In genomic region chr9:106464751-106465541, GRCm38 (mm10) we compare ENCODE assay signal across 9 mouse cellular contexts. TPM values are rescaled to one million over a fixed set of nuclear protein-coding genes. Genes with fewer than 3 reads are reported as not detected.
DNase-seq lines count a peak whose midpoint lies in the region; ATAC-seq and TF ChIP-seq lines count a peak whose summit lies in the region.
"Had no signal": no experiment of that assay in that cellular context is flagged by ENCODE, and none has a peak within 500 bp of the region (broad histone marks: within the 10 kb centered on the region; RNA-seq: fewer than 3 reads in every experiment).

No protein-coding gene starts in this region.

- DNase-seq in thymus, adult 2 months, result no peak
- DNase-seq in thymus, postnatal 10 days (ENCODE audit: low spot score in 2 of 2), result no peak
- peak; percentile 84 to 92 for DNase-seq in cerebellum, postnatal 36 days
- DNase-seq in heart, embryonic 10.5 days (ENCODE audit: low spot score), result no peak
- peak; percentile 81 for DNase-seq in neural tube, embryonic 11.5 days (ENCODE audit: low spot score)

- no peak for TF ChIP-seq POLR2A in thymus, adult 2 months (IDR thresholded peaks at IDR 0.05; ENCODE audit: control insufficient read depth, extremely low read depth, insufficient read depth, low read length, poor library complexity)

- no peaks in the 10 kb centered on the region for H3K36me3 ChIP-seq in thymus, adult 2 months (ENCODE audit: control insufficient read depth, insufficient read depth, low read length)
- H3K36me3 ChIP-seq in heart, embryonic 10.5 days, result peaks cover 48% of the 10 kb centered on the region
- peaks cover 40% of the 10 kb centered on the region for H3K36me3 ChIP-seq in kidney, embryonic 15.5 days
- peaks cover 33% of the 10 kb centered on the region for H3K36me3 ChIP-seq in liver, embryonic 12.5 days
- H3K36me3 ChIP-seq in neural tube, embryonic 11.5 days (ENCODE audit: control insufficient read depth, insufficient read depth, low read length), result peaks cover 19% of the 10 kb centered on the region

- no peaks in the 10 kb centered on the region for H3K9me3 ChIP-seq in heart, embryonic 10.5 days
- H3K9me3 ChIP-seq in kidney, embryonic 15.5 days (replicated peaks), result no peaks in the 10 kb centered on the region
- no peaks in the 10 kb centered on the region for H3K9me3 ChIP-seq in liver, embryonic 12.5 days (replicated peaks)
- H3K9me3 ChIP-seq in neural tube, embryonic 11.5 days (ENCODE audit: control insufficient read depth, low read length), result no peaks in the 10 kb centered on the region

- H3K4me2 ChIP-seq in kidney, embryonic 15.5 days, result peak overlapping the region; percentile 98
- H3K4me2 ChIP-seq in liver, embryonic 12.5 days, result peak overlapping the region; percentile 80
- H3K4me2 ChIP-seq in neural tube, embryonic 11.5 days (ENCODE audit: low read depth), result peak overlapping the region; percentile 93

- H3K27me3 ChIP-seq in thymus, adult 2 months (ENCODE audit: control insufficient read depth, insufficient read depth, low read length), result peaks cover 9% of the 10 kb centered on the region; the same call in 1 of the 2 replicates
- peaks cover 38% of the 10 kb centered on the region for H3K27me3 ChIP-seq in heart, embryonic 10.5 days (ENCODE audit: insufficient read depth, poor library complexity, severe bottlenecking)
- H3K27me3 ChIP-seq in kidney, embryonic 15.5 days, result peaks cover 6% of the 10 kb centered on the region; the same call in 1 of the 2 replicates
- H3K27me3 ChIP-seq in liver, embryonic 12.5 days (replicated peaks), result peaks cover 50% of the 10 kb centered on the region
- H3K27me3 ChIP-seq in neural tube, embryonic 11.5 days (ENCODE audit: control insufficient read depth, insufficient read depth, low read length), result peaks cover 2% of the 10 kb centered on the region; the same call in 1 of the 2 replicates

- no peak for TF ChIP-seq CTCF in thymus, adult 2 months (IDR thresholded peaks at IDR 0.05; ENCODE audit: borderline replicate concordance, control insufficient read depth, extremely low read depth, insufficient read depth, low read length, poor library complexity)

- WGBS in thymus, adult 2 months, result 2% methylated on average over 98 of the region's 99 CpGs
- WGBS in heart, embryonic 10.5 days, result 2% methylated on average over 99 of the region's 99 CpGs
- 2% methylated on average over 99 of the region's 99 CpGs for WGBS in kidney, embryonic 15.5 days
- 5% methylated on average over 99 of the region's 99 CpGs for WGBS in liver, embryonic 12.5 days (ENCODE audit: insufficient replicate concordance)
- WGBS in neural tube, embryonic 11.5 days, result 1% methylated on average over 98 of the region's 99 CpGs

- ATAC-seq in kidney, embryonic 15.5 days (replicated peaks; ENCODE audit: low FRiP score), result peak; percentile 78
- peak; percentile 46; the same call in 1 of the 2 replicates for ATAC-seq in liver, embryonic 12.5 days
- peak; percentile 54 for ATAC-seq in neural tube, embryonic 11.5 days (ENCODE audit: insufficient read depth, low FRiP score, low TSS enrichment)
- no peak for ATAC-seq in megakaryocyte-erythroid progenitor cell, adult 5-6 weeks (replicated peaks; ENCODE audit: low FRiP score, low TSS enrichment, poor library complexity, severe bottlenecking)

- H3K4me1 ChIP-seq in thymus, adult 2 months (replicated peaks; ENCODE audit: control insufficient read depth, insufficient read depth, low read length), result peaks cover 14% of the 10 kb centered on the region
- peaks cover 40% of the 10 kb centered on the region for H3K4me1 ChIP-seq in heart, embryonic 10.5 days
- H3K4me1 ChIP-seq in kidney, embryonic 15.5 days, result peaks cover 45% of the 10 kb centered on the region
- H3K4me1 ChIP-seq in liver, embryonic 12.5 days, result peaks cover 15% of the 10 kb centered on the region
- peaks cover 23% of the 10 kb centered on the region for H3K4me1 ChIP-seq in neural tube, embryonic 11.5 days (ENCODE audit: control insufficient read depth, insufficient read depth, low read length)

- peak overlapping the region; percentile 59 for H3K9ac ChIP-seq in kidney, embryonic 15.5 days
- H3K9ac ChIP-seq in liver, embryonic 12.5 days, result peak overlapping the region; percentile 41
- H3K9ac ChIP-seq in neural tube, embryonic 11.5 days (ENCODE audit: low read length), result peak overlapping the region; percentile 63

- peak overlapping the region; percentile 36 for H3K4me3 ChIP-seq in thymus, adult 2 months (ENCODE audit: control insufficient read depth, insufficient read depth, low read length)
- peak overlapping the region; percentile 64 for H3K4me3 ChIP-seq in heart, embryonic 10.5 days
- H3K4me3 ChIP-seq in kidney, embryonic 15.5 days (replicated peaks), result peak overlapping the region; percentile 59
- H3K4me3 ChIP-seq in liver, embryonic 12.5 days, result peak overlapping the region; percentile 58
- peak overlapping the region; percentile 43 for H3K4me3 ChIP-seq in neural tube, embryonic 11.5 days (ENCODE audit: low read depth, low read length)

- no peak overlapping the region for H3K27ac ChIP-seq in thymus, adult 2 months (ENCODE audit: control insufficient read depth, insufficient read depth, low read length)
- H3K27ac ChIP-seq in heart, embryonic 10.5 days, result peak overlapping the region; percentile 89
- peak overlapping the region; percentile 59 for H3K27ac ChIP-seq in kidney, embryonic 15.5 days
- no peak overlapping the region for H3K27ac ChIP-seq in liver, embryonic 12.5 days
- peak overlapping the region; percentile 62 for H3K27ac ChIP-seq in neural tube, embryonic 11.5 days (ENCODE audit: low read depth, low read length)

RNA-seq across cellular contexts. Expression of gene Gpr62, which starts 0.8 kb away (rescaled TPM):
- polyA plus RNA-seq in thymus, adult 2 months (2012; rRNA removed), result 0.31 and 0.47 TPM in 2 replicates
- polyA plus RNA-seq in heart, embryonic 10.5 days (2016; fragmentation: Nextera tagmentation; extraction: Ambion mirVana), result 0.14 and 0.35 TPM in 2 replicates
- polyA plus RNA-seq in kidney, embryonic 15.5 days (2015; fragmentation: Nextera tagmentation; extraction: Ambion mirVana), result 0.22 and 0.47 TPM in 2 replicates
- polyA plus RNA-seq in liver, embryonic 12.5 days (2016; fragmentation: Nextera tagmentation; extraction: Ambion mirVana), result 0.10 and 0.19 TPM in 2 replicates
- polyA plus RNA-seq in neural tube, embryonic 11.5 days (2014; fragmentation: Nextera tagmentation; extraction: Ambion mirVana), result 0.20 and 0.23 TPM in 2 replicates
- total RNA-seq in megakaryocyte-erythroid progenitor cell, adult 5-6 weeks (2014; fragmentation: Nextera tagmentation), result not detected in 2 replicates
- total RNA-seq in megakaryocyte-erythroid progenitor cell, adult 5-6 weeks (2017), result not detected in 2 replicates
- total RNA-seq: neutrophil, adult 5-6 weeks had no signal

RNA-seq across cellular contexts. Expression of gene Rrp9, which starts 10.8 kb away (rescaled TPM):
- polyA plus RNA-seq in thymus, adult 2 months (2012; rRNA removed), result 57.8 and 58.8 TPM in 2 replicates
- polyA plus RNA-seq in heart, embryonic 10.5 days (2016; fragmentation: Nextera tagmentation; extraction: Ambion mirVana), result 51.3 and 74.6 TPM in 2 replicates
- 52.8 and 54.3 TPM in 2 replicates for polyA plus RNA-seq in kidney, embryonic 15.5 days (2015; fragmentation: Nextera tagmentation; extraction: Ambion mirVana)
- 54.6 and 58.0 TPM in 2 replicates for polyA plus RNA-seq in liver, embryonic 12.5 days (2016; fragmentation: Nextera tagmentation; extraction: Ambion mirVana)
- 45.5 and 48.1 TPM in 2 replicates for polyA plus RNA-seq in neural tube, embryonic 11.5 days (2014; fragmentation: Nextera tagmentation; extraction: Ambion mirVana)
- total RNA-seq in megakaryocyte-erythroid progenitor cell, adult 5-6 weeks (2014; fragmentation: Nextera tagmentation), result 57.3 and 80.8 TPM in 2 replicates
- total RNA-seq in megakaryocyte-erythroid progenitor cell, adult 5-6 weeks (2017), result 80.0 and 82.4 TPM in 2 replicates

RNA-seq across cellular contexts. Expression of gene Parp3, which starts 11.8 kb away (rescaled TPM):
- 57.4 and 69.5 TPM in 2 replicates for polyA plus RNA-seq in thymus, adult 2 months (2012; rRNA removed)
- polyA plus RNA-seq in heart, embryonic 10.5 days (2016; fragmentation: Nextera tagmentation; extraction: Ambion mirVana), result 1.4 and 1.7 TPM in 2 replicates
- 2.8 and 4.3 TPM in 2 replicates for polyA plus RNA-seq in kidney, embryonic 15.5 days (2015; fragmentation: Nextera tagmentation; extraction: Ambion mirVana)
- 1.5 and 1.7 TPM in 2 replicates for polyA plus RNA-seq in liver, embryonic 12.5 days (2016; fragmentation: Nextera tagmentation; extraction: Ambion mirVana)
- polyA plus RNA-seq in neural tube, embryonic 11.5 days (2014; fragmentation: Nextera tagmentation; extraction: Ambion mirVana), result 0.98 and 1.6 TPM in 2 replicates
- total RNA-seq in megakaryocyte-erythroid progenitor cell, adult 5-6 weeks (2014; fragmentation: Nextera tagmentation), result 2.2 and 2.5 TPM in 2 replicates
- 2.0 and 4.2 TPM in 2 replicates for total RNA-seq in megakaryocyte-erythroid progenitor cell, adult 5-6 weeks (2017)

RNA-seq across cellular contexts. Expression of gene Pcbp4, which starts 11.9 kb away (rescaled TPM):
- polyA plus RNA-seq in thymus, adult 2 months (2012; rRNA removed), result 45.1 and 59.9 TPM in 2 replicates
- polyA plus RNA-seq in heart, embryonic 10.5 days (2016; fragmentation: Nextera tagmentation; extraction: Ambion mirVana), result 135 and 186 TPM in 2 replicates
- polyA plus RNA-seq in kidney, embryonic 15.5 days (2015; fragmentation: Nextera tagmentation; extraction: Ambion mirVana), result 118 and 140 TPM in 2 replicates
- 27.3 and 30.9 TPM in 2 replicates for polyA plus RNA-seq in liver, embryonic 12.5 days (2016; fragmentation: Nextera tagmentation; extraction: Ambion mirVana)
- polyA plus RNA-seq in neural tube, embryonic 11.5 days (2014; fragmentation: Nextera tagmentation; extraction: Ambion mirVana), result 267 and 278 TPM in 2 replicates
- 0.40 and 6.6 TPM in 2 replicates for total RNA-seq in megakaryocyte-erythroid progenitor cell, adult 5-6 weeks (2014; fragmentation: Nextera tagmentation)
- total RNA-seq in megakaryocyte-erythroid progenitor cell, adult 5-6 weeks (2017), result 0.30 and 0.89 TPM in 2 replicates

RNA-seq across cellular contexts. Expression of gene Abhd14a, which starts 17.5 kb away (rescaled TPM):
- 18.1 and 19.8 TPM in 2 replicates for polyA plus RNA-seq in thymus, adult 2 months (2012; rRNA removed)
- 42.0 and 46.2 TPM in 2 replicates for polyA plus RNA-seq in heart, embryonic 10.5 days (2016; fragmentation: Nextera tagmentation; extraction: Ambion mirVana)
- 55.5 and 56.8 TPM in 2 replicates for polyA plus RNA-seq in kidney, embryonic 15.5 days (2015; fragmentation: Nextera tagmentation; extraction: Ambion mirVana)
- polyA plus RNA-seq in liver, embryonic 12.5 days (2016; fragmentation: Nextera tagmentation; extraction: Ambion mirVana), result 29.1 and 31.6 TPM in 2 replicates
- 33.9 and 38.6 TPM in 2 replicates for polyA plus RNA-seq in neural tube, embryonic 11.5 days (2014; fragmentation: Nextera tagmentation; extraction: Ambion mirVana)
- 40.5 and 56.0 TPM in 2 replicates for total RNA-seq in megakaryocyte-erythroid progenitor cell, adult 5-6 weeks (2014; fragmentation: Nextera tagmentation)
- 18.6 and 31.0 TPM in 2 replicates for total RNA-seq in megakaryocyte-erythroid progenitor cell, adult 5-6 weeks (2017)

Comparison
In these comparisons a context has a peak if more than half of its experiments do, and no peak if none do; other contexts are left out.
1. DNase-seq: peak in cerebellum, postnatal 36 days (2 of 2) and neural tube, embryonic 11.5 days (single experiment); none in thymus, adult 2 months (single experiment), thymus, postnatal 10 days (0 of 2) and heart, embryonic 10.5 days (single experiment).
2. H3K27ac ChIP-seq: peak in heart, embryonic 10.5 days (single experiment), kidney, embryonic 15.5 days (single experiment) and neural tube, embryonic 11.5 days (single experiment); none in thymus, adult 2 months (single experiment) and liver, embryonic 12.5 days (single experiment).
3. RNA of gene Parp3, which starts 11.8 kb away (polyA plus RNA-seq): 57.4 to 69.5 TPM in thymus, adult 2 months; 2.8 to 4.3 TPM in kidney, embryonic 15.5 days, 1.5 to 1.7 TPM in liver, embryonic 12.5 days, 1.4 to 1.7 TPM in heart, embryonic 10.5 days and 0.98 to 1.6 TPM in neural tube, embryonic 11.5 days; every median in the first group is over 10 times any median in the second.
4. Peak in every context shown above with its lines, with median percentiles within 50 percentile points of each other: H3K4me3 ChIP-seq, H3K4me2 ChIP-seq and H3K9ac ChIP-seq.